Mouse (Mus musculus) urinary bladder, postnatal 36 days (tissue): ENCODE measurements around the gene Miga1.
"Not testable (repeated sequence)": the region's sequence is repeated elsewhere in the genome, so short reads cannot be mapped to it uniquely, and the experiment has no call there.

ENCODE experiments used
- DNase-seq, 2 experiments: peaks; one replicate each; pipeline ENCODE4 v3.0.0; 2022; ENCODE audit warnings: low spot score in 2 of 2, mixed read lengths in 1 of 2

Gene Miga1

GRCm38 (mm10) chr3:152321765-152322547, 18.3 kb downstream of the Miga1 start:
- DNase-seq: no peak

GRCm38 (mm10) chr3:152320972-152321645, 19.1 kb downstream of the Miga1 start:
- DNase-seq: no peak

GRCm38 (mm10) chr3:152316447-152317173, 23.6 kb downstream of the Miga1 start:
- DNase-seq: not testable (repeated sequence)

GRCm38 (mm10) chr3:152315613-152316012, 24.6 kb downstream of the Miga1 start:
- DNase-seq: peak; percentile 72 to 85

GRCm38 (mm10) chr3:152314666-152315065, 25.5 kb downstream of the Miga1 start:
- DNase-seq: not testable (repeated sequence)

- no peak for DNase-seq
These were observed 31.0 kb downstream of the Miga1 start for GRCm38 (mm10) chr3:152309250-152309645.

- DNase-seq: peak; percentile 53 to 69
These were observed 31.5 kb downstream of the Miga1 start for GRCm38 (mm10) chr3:152308485-152309249.

- no peak for DNase-seq
These were observed 34.2 kb downstream of the Miga1 start for GRCm38 (mm10) chr3:152305971-152306370.

GRCm38 (mm10) chr3:152305080-152305479, 35.1 kb downstream of the Miga1 start:
- no peak for DNase-seq

- no peak for DNase-seq
These were observed 36.0 kb downstream of the Miga1 start for GRCm38 (mm10) chr3:152304093-152304815.

GRCm38 (mm10) chr3:152302991-152303390, 37.2 kb downstream of the Miga1 start:
- DNase-seq: no peak

- DNase-seq: no peak
These were observed 39.5 kb downstream of the Miga1 start for GRCm38 (mm10) chr3:152300376-152301337.

- DNase-seq: no peak
These were observed 44.3 kb downstream of the Miga1 start for GRCm38 (mm10) chr3:152295896-152296295.

- no peak for DNase-seq
These were observed 45.8 kb downstream of the Miga1 start for GRCm38 (mm10) chr3:152294400-152294799.

- no peak for DNase-seq
These were observed 46.6 kb downstream of the Miga1 start for GRCm38 (mm10) chr3:152293530-152294181.

GRCm38 (mm10) chr3:152291895-152292294, 48.3 kb downstream of the Miga1 start:
- DNase-seq: no peak

- no peak for DNase-seq
These were observed 49.9 kb downstream of the Miga1 start for GRCm38 (mm10) chr3:152290175-152290798.

GRCm38 (mm10) chr3:152288740-152289139, 51.5 kb downstream of the Miga1 start:
- peak in 1 of 2 experiments; percentile 30 for DNase-seq

GRCm38 (mm10) chr3:152288276-152288675, 51.9 kb downstream of the Miga1 start:
- no peak for DNase-seq
